Mouse (Mus musculus) lung, postnatal 0 days (tissue): ENCODE data around the gene Prdm16. TPM values are rescaled to one million over a fixed set of nuclear protein-coding genes. Genes with fewer than 3 reads are reported as not detected.
A peak's percentile ranks its signal among the peaks of the same experiment; 100 is the strongest.

Experiments used
- ATAC-seq: fragments of 200-750 bp; cut with Nextera tagmentation; 2 replicates; pipeline ENCODE4 v1.8.0; 2017; ENCODE audit warnings: moderate library complexity
- DNase-seq: peaks from one replicate; pipeline ENCODE4 v3.0.0-alpha.2; 2016; ENCODE audit warnings: low spot score
- H3K27ac ChIP-seq: fragments of 300-500 bp; sonication (generic); 2 replicates; pipeline ENCODE4 v1.5.1; 2014; ENCODE audit warnings: antibody characterized with exemption, mild to moderate bottlenecking, low read length, mixed read lengths
- H3K27me3 ChIP-seq: fragments of 300-500 bp; sonication (generic); replicated peaks from 2 replicates; pipeline ENCODE4 v1.6.1; 2014; ENCODE audit warnings: low read length, mixed read lengths; ENCODE audit not compliant: insufficient read depth
- H3K36me3 ChIP-seq: fragments of 300-500 bp; sonication (generic); 2 replicates; pipeline ENCODE4 v1.6.1; 2014; ENCODE audit warnings: low read length, mixed read lengths; ENCODE audit not compliant: insufficient read depth
- H3K4me1 ChIP-seq: fragments of 300-500 bp; sonication (generic); 2 replicates; pipeline ENCODE4 v1.6.1; 2014; ENCODE audit warnings: antibody characterized with exemption, low read depth, low read length, mixed read lengths; ENCODE audit not compliant: insufficient read depth
- H3K4me2 ChIP-seq: fragments of 300-500 bp; sonication (generic); replicated peaks from 2 replicates; pipeline ENCODE4 v1.6.1; 2014; ENCODE audit warnings: low read depth, mild to moderate bottlenecking, low read length, moderate library complexity, mixed read lengths
- H3K4me3 ChIP-seq: fragments of 300-500 bp; sonication (generic); 2 replicates; pipeline ENCODE4 v1.5.1; 2014; ENCODE audit warnings: low read depth, low read length
- H3K9ac ChIP-seq: fragments of 300-500 bp; sonication (generic); replicated peaks from 2 replicates; pipeline ENCODE4 v1.6.1; 2014; ENCODE audit warnings: low read depth, mild to moderate bottlenecking
- H3K9me3 ChIP-seq: fragments of 300-500 bp; sonication (generic); 2 replicates; pipeline ENCODE4 v1.6.1; 2016; ENCODE audit warnings: low read length, mixed read lengths
- CTCF ChIP-seq: IDR thresholded peaks from 2 replicates; pipeline ENCODE4 v1.5.1; 2016; ENCODE audit warnings: antibody characterized with exemption, mild to moderate bottlenecking
- EP300 ChIP-seq: IDR thresholded peaks from 2 replicates; pipeline ENCODE4 v1.6.1; 2016; ENCODE audit warnings: antibody characterized with exemption, mild to moderate bottlenecking, control low read depth
- WGBS: fragments of 180-500 bp; shearing (Covaris S2); extraction: QIAGEN DNeasy Blood & Tissue Kit; methylation state at CpG from one replicate; pipeline ENCODE4 v1.1.7; 2014; 5-methylcytosine and 5-hydroxymethylcytosine counted together
- polyA plus RNA-seq: library from polyadenylated mRNA; unstranded; fragments of >200 nt; fragmentation: Nextera tagmentation; extraction: Ambion mirVana; gene quantifications from 2 replicates; pipeline ENCODE4 v1.2.1, GENCODE M21; 2015

Prdm16 gene
- polyA plus RNA-seq, 1 experiment from 2014 or later: 15.2 TPM

DNA sequence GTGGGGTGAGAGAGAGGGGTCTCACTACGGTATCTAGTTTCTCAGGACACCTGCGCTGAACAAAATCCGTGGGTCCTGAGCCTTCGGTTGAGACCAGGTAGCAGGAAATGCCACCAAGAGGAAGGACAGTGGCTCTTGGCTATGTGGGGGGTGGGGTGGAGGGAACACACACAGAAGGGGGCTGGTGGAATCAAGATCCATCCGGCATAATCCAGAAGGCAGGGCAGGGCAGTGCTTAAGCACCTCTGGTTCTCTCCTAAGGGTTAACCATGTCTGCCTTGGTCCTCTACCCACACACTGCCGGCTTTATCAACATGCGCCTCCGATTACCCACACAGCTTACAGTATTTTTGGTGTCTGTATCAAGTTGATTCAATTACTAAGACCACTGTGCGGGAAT lies 191.0 kb downstream of the Prdm16 start:
- H3K27ac ChIP-seq: no peak overlapping the region
- no peak overlapping the region for H3K4me2 ChIP-seq
- WGBS: 62% methylated on average over 8 of the region's 9 CpGs

DNA sequence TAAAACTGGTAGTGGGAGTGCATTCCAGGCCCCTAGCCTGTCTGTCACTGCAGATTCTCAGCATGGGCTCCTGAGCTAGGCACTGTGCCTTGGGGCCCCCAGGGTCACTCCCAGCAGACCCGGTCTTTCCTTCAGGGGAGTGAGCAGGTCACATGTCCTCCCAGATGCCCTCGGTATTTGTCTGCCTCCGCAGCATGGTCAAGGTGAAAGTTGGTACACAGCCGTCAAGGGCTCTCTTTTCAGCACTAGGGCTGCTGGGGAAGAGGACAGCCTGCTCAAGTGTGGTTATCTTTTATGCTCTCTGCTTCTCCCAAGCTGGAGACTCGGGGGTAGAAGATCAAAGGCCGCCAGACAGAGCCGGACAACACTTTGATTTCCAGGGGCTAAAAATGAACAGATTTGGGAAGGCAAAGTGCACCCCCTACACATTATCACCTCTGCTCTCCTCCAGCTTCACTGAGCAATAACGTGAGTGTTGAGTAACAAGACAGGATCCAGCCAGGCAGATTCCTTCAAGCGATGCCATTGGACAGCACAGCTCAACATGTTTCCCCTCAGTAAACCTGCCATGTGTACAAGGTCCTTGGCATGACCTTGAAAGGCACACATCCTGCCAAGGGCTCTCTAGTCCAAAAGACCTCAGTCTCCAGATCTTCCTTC lies 193.9 kb downstream of the Prdm16 start:
- TF ChIP-seq CTCF: no peak
- TF ChIP-seq EP300: no peak
- Histone ChIP-seq H3K4me3 (no peak overlapping the region), H3K36me3 (no peaks in the 10 kb centered on the region), H3K4me2 (no peak overlapping the region), H3K27me3 (no peaks in the 10 kb centered on the region), H3K9me3 (no peaks in the 10 kb centered on the region), H3K9ac (no peak overlapping the region), H3K27ac (no peak overlapping the region), H3K4me1 (no peaks in the 10 kb centered on the region)
- DNase-seq (no peak), ATAC-seq (no peak)
- 18% methylated on average over 9 of the region's 9 CpGs for WGBS

More for the DNA sequence above, 191.0 kb downstream of the Prdm16 start:
- no peaks in the 10 kb centered on the region for H3K36me3 ChIP-seq
- no peak overlapping the region for H3K4me3 ChIP-seq
- TF ChIP-seq CTCF: no peak
- no peak for TF ChIP-seq EP300
- no peak for ATAC-seq
- H3K27me3 ChIP-seq: no peaks in the 10 kb centered on the region
- no peaks in the 10 kb centered on the region for H3K9me3 ChIP-seq
- no peak for DNase-seq
- H3K4me1 ChIP-seq: no peaks in the 10 kb centered on the region
- H3K9ac ChIP-seq: no peak overlapping the region

DNA sequence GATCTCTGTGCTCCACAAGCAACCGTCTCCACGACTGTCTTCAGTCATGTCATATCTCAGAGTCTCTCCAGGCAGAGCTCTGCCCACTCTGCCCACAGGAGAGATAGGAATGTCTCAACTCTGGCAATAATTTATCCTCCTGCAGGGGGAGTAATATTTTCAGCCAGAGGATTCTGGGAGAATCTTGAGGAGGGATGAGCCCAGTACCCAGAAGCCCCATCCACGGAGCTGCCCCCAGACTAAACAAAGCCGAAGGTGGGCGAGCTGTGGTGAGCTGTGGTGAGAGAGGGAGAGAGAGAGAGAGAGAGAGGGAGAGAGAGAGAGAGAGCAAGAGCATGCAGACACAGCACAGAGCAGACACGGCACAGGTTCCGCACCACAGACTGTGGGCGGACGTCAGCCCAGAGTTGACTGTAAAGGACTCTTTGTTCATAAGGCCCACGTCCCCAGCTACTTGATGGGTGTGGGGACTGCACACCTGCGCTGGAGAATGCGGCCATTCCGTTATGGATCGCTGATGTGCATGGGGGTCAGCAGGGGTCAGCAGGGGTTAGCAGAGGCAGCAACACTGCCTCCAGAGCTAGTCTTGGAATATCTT lies 197.1 kb downstream of the Prdm16 start:
- no peaks in the 10 kb centered on the region for H3K27me3 ChIP-seq

DNA sequence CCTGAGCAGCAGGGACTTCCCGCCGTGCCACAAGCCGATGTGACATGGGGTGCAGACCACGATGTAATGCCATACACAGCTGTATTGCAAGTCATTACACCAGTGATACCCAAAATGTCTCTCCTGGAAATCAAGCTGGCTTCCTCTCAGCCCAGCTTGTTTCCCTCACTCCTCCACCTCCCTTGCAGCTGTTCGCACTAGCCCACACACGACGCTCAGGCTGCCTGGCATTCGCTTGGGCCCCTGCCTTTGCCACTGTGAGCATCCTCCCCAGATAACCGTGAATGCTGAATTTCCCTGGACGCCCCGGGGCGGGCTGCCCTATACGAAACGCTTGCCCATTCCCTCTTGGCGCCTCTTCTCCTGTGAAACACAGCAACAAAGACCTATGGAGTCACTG lies 198.1 kb downstream of the Prdm16 start:
- H3K4me3 ChIP-seq: no peak overlapping the region
- ATAC-seq (no peak), DNase-seq (no peak)
- 70% methylated on average over 15 of the region's 15 CpGs for WGBS
- no peaks in the 10 kb centered on the region for H3K9me3 ChIP-seq
- no peaks in the 10 kb centered on the region for H3K4me1 ChIP-seq
- no peaks in the 10 kb centered on the region for H3K27me3 ChIP-seq
- no peaks in the 10 kb centered on the region for H3K36me3 ChIP-seq
- H3K9ac ChIP-seq: no peak overlapping the region
- H3K4me2 ChIP-seq: no peak overlapping the region
- TF ChIP-seq CTCF (no peak), EP300 (no peak)
- no peak overlapping the region for H3K27ac ChIP-seq

More for the DNA sequence above, 197.1 kb downstream of the Prdm16 start:
- no peaks in the 10 kb centered on the region for H3K36me3 ChIP-seq
- WGBS: 56% methylated on average over 14 of the region's 14 CpGs
- no peak overlapping the region for H3K27ac ChIP-seq
- no peak for TF ChIP-seq EP300
- peak; percentile 23; the same call in 1 of the 2 replicates for TF ChIP-seq CTCF
- no peaks in the 10 kb centered on the region for H3K4me1 ChIP-seq
- no peak overlapping the region for H3K9ac ChIP-seq
- no peaks in the 10 kb centered on the region for H3K9me3 ChIP-seq
- DNase-seq (no peak), ATAC-seq (no peak)
- H3K4me3 ChIP-seq: no peak overlapping the region
- no peak overlapping the region for H3K4me2 ChIP-seq

DNA sequence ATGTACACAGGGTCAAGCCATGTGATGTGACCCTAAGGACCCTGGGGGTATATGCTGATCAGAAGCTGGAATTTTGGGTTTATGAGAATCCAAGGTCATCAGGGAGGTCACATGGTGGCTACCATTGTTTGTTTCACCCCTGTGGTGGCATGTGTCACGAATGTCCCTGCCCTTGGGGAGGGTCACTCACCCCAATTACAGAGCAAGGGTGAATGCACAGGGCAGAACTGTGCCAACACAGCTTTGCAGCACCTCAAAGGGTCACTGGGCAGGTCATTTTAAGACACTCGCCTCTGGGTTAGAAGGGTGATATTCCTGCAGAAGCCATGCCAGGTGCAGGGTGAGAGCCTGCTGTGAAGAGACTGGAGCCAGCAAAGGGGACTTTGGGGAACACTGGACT lies 206.9 kb downstream of the Prdm16 start:
- H3K27ac ChIP-seq: no peak overlapping the region
- H3K4me2 ChIP-seq: no peak overlapping the region
- no peaks in the 10 kb centered on the region for H3K4me1 ChIP-seq
- WGBS: 66% methylated on average over 2 of the region's 2 CpGs
- ATAC-seq (no peak), DNase-seq (no peak)
- no peak overlapping the region for H3K9ac ChIP-seq
- no peaks in the 10 kb centered on the region for H3K9me3 ChIP-seq
- TF ChIP-seq EP300: no peak
- TF ChIP-seq CTCF: no peak
- H3K4me3 ChIP-seq: no peak overlapping the region
- H3K36me3 ChIP-seq: no peaks in the 10 kb centered on the region
- H3K27me3 ChIP-seq: 0 out of 2 replicates have a peak, but pooled peaks cover 2% of the 10 kb centered on the region

DNA sequence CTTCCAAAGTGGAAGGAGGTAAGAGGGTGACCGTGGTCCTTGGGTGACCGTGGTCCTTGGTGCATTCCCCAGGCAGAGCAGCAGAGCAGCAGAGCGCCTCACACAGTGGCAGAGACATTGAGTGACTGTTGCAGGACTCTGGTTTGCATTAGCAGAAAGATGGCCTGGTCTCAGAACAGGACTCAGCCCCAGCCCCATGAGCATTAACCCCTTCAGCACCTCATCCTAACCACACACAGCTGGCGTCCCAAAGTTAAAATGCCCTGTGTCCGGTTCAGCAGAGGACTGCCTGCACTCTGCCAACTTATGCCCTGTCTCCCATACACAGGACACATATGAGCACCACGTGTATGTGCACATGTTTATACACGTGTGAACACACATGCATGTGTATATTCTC lies 209.8 kb downstream of the Prdm16 start:
- 75% methylated on average over 7 of the region's 7 CpGs for WGBS
- Histone ChIP-seq H3K4me1 (no peaks in the 10 kb centered on the region), H3K27me3 (0 out of 2 replicates have a peak, but pooled peaks cover 2% of the 10 kb centered on the region), H3K4me2 (no peak overlapping the region), H3K9me3 (no peaks in the 10 kb centered on the region), H3K4me3 (no peak overlapping the region), H3K9ac (no peak overlapping the region), H3K27ac (no peak overlapping the region), H3K36me3 (no peaks in the 10 kb centered on the region)
- TF ChIP-seq EP300 (no peak), CTCF (no peak)
- no peak for ATAC-seq
- no peak for DNase-seq
